Mouse (Mus musculus): Measurements from ENCODE around the gene Tmem265.

- no peak for TF ChIP-seq MAX (IDR thresholded peaks at IDR 0.05; ENCODE audit: low read depth)
- no peak for TF ChIP-seq POLR2A (IDR thresholded peaks at IDR 0.05; ENCODE audit: insufficient read length, low read depth)
- no peak for TF ChIP-seq TCF3 (IDR thresholded peaks at IDR 0.05; ENCODE audit: insufficient read length, low read depth)
- TF ChIP-seq USF1 (IDR thresholded peaks at IDR 0.05; ENCODE audit: low read depth) = no peak
- no peak for TF ChIP-seq POLR2AphosphoS2 (IDR thresholded peaks at IDR 0.05; ENCODE audit: insufficient read length, low read depth)
- TF ChIP-seq MYOG (IDR thresholded peaks at IDR 0.05; ENCODE audit: control insufficient read depth in 1 of 3, insufficient read depth in 1 of 3, insufficient read length in 2 of 3, low read depth in 2 of 3) = no peak
- no peak for TF ChIP-seq REST (IDR thresholded peaks at IDR 0.05; ENCODE audit: insufficient read depth, insufficient read length)
- no peak for TF ChIP-seq E2F4 (IDR thresholded peaks at IDR 0.05; ENCODE audit: insufficient read depth)
- no peak for TF ChIP-seq MYOD1 (IDR thresholded peaks at IDR 0.05; ENCODE audit: control insufficient read depth in 1 of 3, insufficient read length in 2 of 3, low read depth in 2 of 3)
- TF ChIP-seq CEBPB (IDR thresholded peaks at IDR 0.05; ENCODE audit: insufficient read depth, poor library complexity, severe bottlenecking) = no peak
These were observed 25.0 kb downstream of the Tmem265 start for GRCm38 (mm10) chr7:127586149-127586548.
